Mouse (Mus musculus) MEL (cell line): ENCODE results near the gene Entpd3. TPM values are rescaled to one million over a fixed set of nuclear protein-coding genes. Genes with fewer than 3 reads are reported as not detected.

Source experiments
- DNase-seq: peaks from one replicate; pipeline ENCODE4 v3.0.0; 2011; ENCODE audit warnings: low read depth, low spot score
- H3K27ac ChIP-seq: 2 replicates; pipeline ENCODE4 v1.5.1; 2012; ENCODE audit warnings: low read depth, mild to moderate bottlenecking, control low read depth, low read length, moderate library complexity; ENCODE audit not compliant: control insufficient read depth
- H3K27me3 ChIP-seq, 2 experiments: fragments of 150-350 bp in 1 of 2; sonication (generic) in 1 of 2; 2 replicates each; pipeline ENCODE4 v1.6.1; 2012; ENCODE audit warnings: low read length in 2 of 2, mild to moderate bottlenecking in 2 of 2, improper control_type of control experiment in 1 of 2, moderate library complexity in 1 of 2; ENCODE audit not compliant: insufficient read depth in 2 of 2, control insufficient read depth in 1 of 2
- H3K36me3 ChIP-seq, 2 experiments: 2 replicates each; pipeline ENCODE4 v1.6.1; 2012 to 2014; ENCODE audit warnings: low read length in 2 of 2, improper control_type of control experiment in 1 of 2, inconsistent platforms in 1 of 2, mild to moderate bottlenecking in 1 of 2; ENCODE audit not compliant: insufficient read depth in 2 of 2, control insufficient read depth in 1 of 2
- H3K4me1 ChIP-seq, 2 experiments: fragments of 150-350 bp in 1 of 2; sonication (generic) in 1 of 2; 2 replicates each; pipeline ENCODE4 v1.6.1; 2012; ENCODE audit warnings: low read length in 2 of 2, improper control_type of control experiment in 1 of 2, mild to moderate bottlenecking in 1 of 2; ENCODE audit not compliant: insufficient read depth in 2 of 2, control insufficient read depth in 1 of 2
- H3K4me3 ChIP-seq, 2 experiments: fragments of 150-350 bp in 1 of 2; sonication (generic) in 1 of 2; 2 replicates each; pipeline ENCODE4 v1.5.1; 2012; ENCODE audit warnings: low read depth in 2 of 2, low read length in 2 of 2, mild to moderate bottlenecking in 2 of 2, moderate library complexity in 2 of 2, control low read depth in 1 of 2, improper control_type of control experiment in 1 of 2; ENCODE audit not compliant: control insufficient read depth in 1 of 2, insufficient read depth in 1 of 2
- H3K79me2 ChIP-seq: 2 replicates; pipeline ENCODE4 v1.6.1; 2012; ENCODE audit warnings: mild to moderate bottlenecking, low read length, moderate library complexity; ENCODE audit not compliant: control insufficient read depth, poor library complexity, insufficient read depth
- H3K9ac ChIP-seq: 2 replicates; pipeline ENCODE4 v1.6.1; 2012; ENCODE audit warnings: low read depth, mild to moderate bottlenecking, control low read depth, low read length, moderate library complexity; ENCODE audit not compliant: control insufficient read depth, poor library complexity, severe bottlenecking
- H3K9me3 ChIP-seq: fragments of 150-350 bp; sonication (generic); replicated peaks from 2 replicates; pipeline ENCODE4 v1.6.1; 2012; ENCODE audit warnings: mild to moderate bottlenecking, low read length, improper control_type of control experiment, moderate library complexity; ENCODE audit not compliant: insufficient read depth
- BHLHE40 ChIP-seq: IDR thresholded peaks from 2 replicates; pipeline ENCODE4 v1.6.1; 2012; ENCODE audit warnings: low read depth, mild to moderate bottlenecking, inconsistent platforms, low read length, improper control_type of control experiment, borderline replicate concordance
- CHD1 ChIP-seq: IDR thresholded peaks from 2 replicates; pipeline ENCODE4 v1.6.1; 2012; ENCODE audit warnings: low read depth, mild to moderate bottlenecking, inconsistent platforms, low read length, improper control_type of control experiment
- CHD2 ChIP-seq: IDR thresholded peaks from 2 replicates; pipeline ENCODE4 v1.6.1; 2011; ENCODE audit warnings: low read length, improper control_type of control experiment
- CTCF ChIP-seq, 3 experiments: IDR thresholded peaks in 2 of 3; conservative IDR thresholded peaks in 1 of 3; 2 replicates each; pipeline ENCODE4 v1.5.1; 2011 to 2012; ENCODE audit warnings: low read length in 3 of 3, low read depth in 2 of 3, mild to moderate bottlenecking in 2 of 3, improper control_type of control experiment in 1 of 3, inconsistent platforms in 1 of 3, mixed read lengths in 1 of 3, moderate library complexity in 1 of 3; ENCODE audit not compliant: control insufficient read depth in 1 of 3, insufficient read depth in 1 of 3, poor library complexity in 1 of 3, severe bottlenecking in 1 of 3
- E2F4 ChIP-seq: IDR thresholded peaks from 2 replicates; pipeline ENCODE4 v1.6.1; 2011; ENCODE audit warnings: low read depth, low read length, improper control_type of control experiment, borderline replicate concordance
- EP300 ChIP-seq, 2 experiments: IDR thresholded peaks; 2 replicates each; pipeline ENCODE4 v1.6.1; 2011; ENCODE audit warnings: improper control_type of control experiment in 2 of 2, low read length in 2 of 2, low read depth in 1 of 2, mild to moderate bottlenecking in 1 of 2
- ETS1 ChIP-seq: IDR thresholded peaks from 2 replicates; pipeline ENCODE4 v1.6.1; 2012; ENCODE audit warnings: low read depth, mild to moderate bottlenecking, inconsistent platforms, low read length, improper control_type of control experiment, moderate library complexity
- MAX ChIP-seq: IDR thresholded peaks from 2 replicates; pipeline ENCODE4 v1.6.1; 2011; ENCODE audit warnings: low read length, improper control_type of control experiment
- MAZ ChIP-seq: IDR thresholded peaks from 2 replicates; pipeline ENCODE4 v1.6.1; 2012; ENCODE audit warnings: low read depth, mild to moderate bottlenecking, inconsistent platforms, low read length, improper control_type of control experiment
- MYC ChIP-seq: IDR thresholded peaks from 2 replicates; pipeline ENCODE4 v1.6.1; 2011; ENCODE audit warnings: low read depth, mild to moderate bottlenecking, low read length, improper control_type of control experiment, moderate library complexity
- NELFE ChIP-seq: IDR thresholded peaks from 2 replicates; pipeline ENCODE4 v1.6.1; 2011; ENCODE audit warnings: low read depth, low read length, improper control_type of control experiment
- NRF1 ChIP-seq: IDR thresholded peaks from 2 replicates; pipeline ENCODE4 v1.6.1; 2014; ENCODE audit warnings: low read depth, mild to moderate bottlenecking, inconsistent platforms, low read length, improper control_type of control experiment, moderate library complexity; ENCODE audit not compliant: poor library complexity, insufficient read depth, severe bottlenecking
- POLR2AphosphoS5 ChIP-seq: IDR thresholded peaks from 2 replicates; pipeline ENCODE4 v1.6.1; 2012; ENCODE audit warnings: low read depth, borderline replicate concordance, mild to moderate bottlenecking, inconsistent platforms, low read length, moderate library complexity, mixed read lengths
- SIN3A ChIP-seq: IDR thresholded peaks from 2 replicates; pipeline ENCODE4 v1.6.1; 2012; ENCODE audit warnings: low read length, improper control_type of control experiment, inconsistent platforms
- TAL1 ChIP-seq: IDR thresholded peaks from 2 replicates; pipeline ENCODE4 v1.6.1; 2012; ENCODE audit warnings: mild to moderate bottlenecking, inconsistent platforms, low read length, moderate library complexity, mixed read lengths
- TCF12 ChIP-seq: IDR thresholded peaks from 2 replicates; pipeline ENCODE4 v1.6.1; 2014; ENCODE audit warnings: low read depth, mild to moderate bottlenecking, inconsistent platforms, low read length, improper control_type of control experiment, moderate library complexity
- UBTF ChIP-seq: IDR thresholded peaks from 2 replicates; pipeline ENCODE4 v1.6.1; 2012; ENCODE audit warnings: low read depth, mild to moderate bottlenecking, inconsistent platforms, low read length, improper control_type of control experiment, moderate library complexity, borderline replicate concordance; ENCODE audit not compliant: insufficient read depth
- USF1 ChIP-seq: IDR thresholded peaks from 2 replicates; pipeline ENCODE4 v1.6.1; 2014; ENCODE audit warnings: low read depth, mild to moderate bottlenecking, inconsistent platforms, low read length, improper control_type of control experiment, moderate library complexity
- ZC3H11A ChIP-seq: IDR thresholded peaks from 2 replicates; pipeline ENCODE4 v1.6.1; 2012; ENCODE audit warnings: low read depth, mild to moderate bottlenecking, inconsistent platforms, low read length, improper control_type of control experiment
- ZKSCAN1 ChIP-seq: IDR thresholded peaks from 2 replicates; pipeline ENCODE4 v1.6.1; 2012; ENCODE audit warnings: low read depth, mild to moderate bottlenecking, inconsistent platforms, low read length, improper control_type of control experiment, moderate library complexity
- ZMIZ1 ChIP-seq: IDR thresholded peaks from 2 replicates; pipeline ENCODE4 v1.6.1; 2012; ENCODE audit warnings: low read depth, mild to moderate bottlenecking, inconsistent platforms, low read length, improper control_type of control experiment, moderate library complexity
- polyA plus RNA-seq, 2 experiments: library from polyadenylated mRNA; stranded (reverse) in 1 of 2; unstranded in 1 of 2; fragments of >175 nt in 1 of 2; fragments of >200 nt in 1 of 2; gene quantifications; 2 replicates each; pipeline versions ENCODE4 v1.2.1 to v1.2.4; 2012; ENCODE audit warnings: low replicate concordance in 2 of 2, low read depth in 1 of 2; ENCODE audit not compliant: insufficient read length in 2 of 2, insufficient read depth in 1 of 2, missing spikeins in 1 of 2
- total RNA-seq: library from RNA; depleted of rRNA; stranded (reverse); fragments of 300-350 nt; gene quantifications from 2 replicates; pipeline ENCODE4 v1.2.3, GENCODE M21; 2012

The Entpd3 gene
- total and polyA plus RNA-seq, 3 experiments = 0.03 TPM; not detected in 2

- Histone ChIP-seq H3K27me3 (no peaks in the 10 kb centered on the region; a peak in 1 of 4 replicates), H3K9me3 (no peaks in the 10 kb centered on the region), H3K79me2 (no peaks in the 10 kb centered on the region), H3K4me3 (no peak overlapping the region), H3K36me3 (no peaks in the 10 kb centered on the region)
- no peak for TF ChIP-seq POLR2AphosphoS5
- no peak for TF ChIP-seq NRF1
- no peak for TF ChIP-seq MAZ
- TF ChIP-seq BHLHE40 = no peak
- TF ChIP-seq UBTF = no peak
- no peak for TF ChIP-seq EP300 (IDR thresholded peaks at IDR 0.05; ENCODE audit: low read depth in 1 of 2, low read length in 2 of 2)
- no peak for TF ChIP-seq CTCF (IDR thresholded peaks at IDR 0.05 in 2 of 3, conservative IDR thresholded peaks at IDR 0.05 in 1 of 3; ENCODE audit: control insufficient read depth in 1 of 3, insufficient read depth in 1 of 3, low read depth in 2 of 3, low read length in 3 of 3, poor library complexity in 1 of 3, severe bottlenecking in 1 of 3)
- no peak for TF ChIP-seq CHD2
- no peak for TF ChIP-seq CHD1
- TF ChIP-seq E2F4 = no peak
- TF ChIP-seq SIN3A = no peak
- no peak for TF ChIP-seq USF1
- no peak for TF ChIP-seq ETS1
- no peak for TF ChIP-seq ZKSCAN1
- TF ChIP-seq TAL1 = no peak
- no peak for TF ChIP-seq ZC3H11A
- TF ChIP-seq MAX = no peak
- TF ChIP-seq ZMIZ1 = no peak
- TF ChIP-seq, all 39 proteins: peak for 0
- Histone ChIP-seq H3K9ac (no peak overlapping the region), H3K4me1 (no peaks in the 10 kb centered on the region), H3K27ac (no peak overlapping the region)
- DNase-seq = no peak
Measured at GRCm38 (mm10) chr9:120521161-120521560, 18.5 kb upstream of the Entpd3 start.

GRCm38 (mm10) chr9:120527270-120527669, 12.3 kb upstream of the Entpd3 start:
- H3K9me3 ChIP-seq = no peaks in the 10 kb centered on the region

More at GRCm38 (mm10) chr9:120527270-120527669, 12.3 kb upstream of the Entpd3 start:
- TF ChIP-seq SIN3A (no peak), E2F4 (no peak), ZC3H11A (no peak), MYC (no peak), TCF12 (no peak), NELFE (no peak)
- H3K27ac ChIP-seq = no peak overlapping the region
- no peaks in the 10 kb centered on the region for H3K4me1 ChIP-seq
- H3K36me3 ChIP-seq = no peaks in the 10 kb centered on the region
- DNase-seq = no peak
- H3K27me3 ChIP-seq = no peaks in the 10 kb centered on the region; a peak in 1 of 4 replicates
- H3K4me3 ChIP-seq = no peak overlapping the region
- H3K9ac ChIP-seq = no peak overlapping the region
- no peaks in the 10 kb centered on the region for H3K79me2 ChIP-seq
